Mouse (Mus musculus): ENCODE measurements at regions not wholly inside any gene's neighbourhood (a gene's known extent, or its start where the extent isn't known, plus 50 kb on each side); places are given as distances from the start of the nearest gene placed in this dataset.
"Not testable (repeated sequence)": the region's sequence is repeated elsewhere in the genome, so short reads cannot be mapped to it uniquely, and the experiment has no call there.

- no peak for DNase-seq (ENCODE audit: low spot score)
These were observed 1149.0 kb downstream of the 9330182O14Rik start for GRCm38 (mm10) chr15:41283199-41283598.

GRCm38 (mm10) chr15:41286809-41287413 is 1152.7 kb downstream of the 9330182O14Rik start:
- DNase-seq (ENCODE audit: low spot score) = no peak

- no peak for DNase-seq (ENCODE audit: low spot score)
These were observed 1163.3 kb downstream of the 9330182O14Rik start for GRCm38 (mm10) chr15:41297419-41297818.

GRCm38 (mm10) chr15:41306638-41307037 is 1172.5 kb downstream of the 9330182O14Rik start:
- DNase-seq (ENCODE audit: low spot score) = no peak

GRCm38 (mm10) chr15:41311728-41312320 is 1177.7 kb downstream of the 9330182O14Rik start:
- DNase-seq (ENCODE audit: low spot score) = no peak

GRCm38 (mm10) chr15:41314916-41315315 is 1180.8 kb downstream of the 9330182O14Rik start:
- DNase-seq (ENCODE audit: low spot score) = no peak

- peak; percentile 77 for DNase-seq (ENCODE audit: low spot score)
These were observed 1191.6 kb downstream of the 9330182O14Rik start for GRCm38 (mm10) chr15:41325633-41326252.

GRCm38 (mm10) chr15:41329286-41329685 is 1195.1 kb downstream of the 9330182O14Rik start:
- DNase-seq (ENCODE audit: low spot score) = no peak

GRCm38 (mm10) chr15:41330085-41330484 is 1195.9 kb downstream of the 9330182O14Rik start:
- DNase-seq (ENCODE audit: low spot score) = peak; percentile 6

- DNase-seq (ENCODE audit: low spot score) = no peak
These were observed 1198.3 kb downstream of the 9330182O14Rik start for GRCm38 (mm10) chr15:41332451-41332850.

- no peak for DNase-seq (ENCODE audit: low spot score)
These were observed 1199.0 kb downstream of the 9330182O14Rik start for GRCm38 (mm10) chr15:41333165-41333564.

- DNase-seq (ENCODE audit: low spot score) = not testable (repeated sequence)
These were observed 1206.5 kb downstream of the 9330182O14Rik start for GRCm38 (mm10) chr15:41340621-41341020.

- DNase-seq (ENCODE audit: low spot score) = no peak
These were observed 1211.4 kb downstream of the 9330182O14Rik start for GRCm38 (mm10) chr15:41345554-41345953.

- DNase-seq (ENCODE audit: low spot score) = no peak
These were observed 1213.1 kb downstream of the 9330182O14Rik start for GRCm38 (mm10) chr15:41347221-41347620.

GRCm38 (mm10) chr15:41352129-41352528 is 1218.0 kb downstream of the 9330182O14Rik start:
- no peak for DNase-seq (ENCODE audit: low spot score)

GRCm38 (mm10) chr15:41359276-41359675 is 1225.1 kb downstream of the 9330182O14Rik start:
- no peak for DNase-seq (ENCODE audit: low spot score)

GRCm38 (mm10) chr15:41374669-41375068 is 1240.5 kb downstream of the 9330182O14Rik start:
- DNase-seq (ENCODE audit: low spot score) = no peak

- DNase-seq (ENCODE audit: low spot score) = no peak
These were observed 1241.7 kb downstream of the 9330182O14Rik start for GRCm38 (mm10) chr15:41375906-41376305.

- DNase-seq (ENCODE audit: low spot score) = no peak
These were observed 1245.5 kb downstream of the 9330182O14Rik start for GRCm38 (mm10) chr15:41379637-41380036.

GRCm38 (mm10) chr15:41380429-41380828 is 1246.3 kb downstream of the 9330182O14Rik start:
- no peak for DNase-seq (ENCODE audit: low spot score)

GRCm38 (mm10) chr15:41390699-41391098 is 1256.5 kb downstream of the 9330182O14Rik start:
- DNase-seq (ENCODE audit: low spot score) = no peak

Data from embryo, embryonic 10 days (tissue).